Mouse (Mus musculus) kidney, adult 2 months (tissue): ENCODE measurements around the gene Trmu.

Experiments used
- CTCF ChIP-seq: fragments of 200-500 bp; conservative IDR thresholded peaks from 2 replicates; pipeline ENCODE4 v1.5.1; 2011; ENCODE audit warnings: low read depth, mild to moderate bottlenecking, control low read depth, low read length, moderate library complexity, mixed read lengths; ENCODE audit not compliant: insufficient read depth, insufficient read length
- POLR2A ChIP-seq: fragments of 200-500 bp; IDR thresholded peaks from one replicate; pipeline ENCODE4 v1.6.1; 2011; ENCODE audit warnings: low read depth, low read length, control low read depth

- TF ChIP-seq POLR2A (no peak), CTCF (peak; percentile 62)
These were observed 38.1 kb upstream of the Trmu start for GRCm38 (mm10) chr15:85840983-85841382.
